Mouse (Mus musculus) lung, embryonic 15.5 days (tissue): ENCODE results near the gene Cnnm4. TPM values are rescaled to one million over a fixed set of nuclear protein-coding genes. Genes with fewer than 3 reads are reported as not detected.
A peak's percentile ranks its signal among the peaks of the same experiment; 100 is the strongest.

Experiments used
- ATAC-seq: fragments of 200-750 bp; cut with Nextera tagmentation; 2 replicates; pipeline ENCODE4 v1.8.0; 2017; ENCODE audit warnings: moderate number of reproducible peaks, borderline replicate concordance; ENCODE audit not compliant: low FRiP score, low TSS enrichment; ENCODE audit errors: extremely low read depth
- H3K27ac ChIP-seq: fragments of 300-500 bp; sonication (generic); 2 replicates; pipeline ENCODE4 v1.5.1; 2015; ENCODE audit warnings: moderate library complexity, mild to moderate bottlenecking, inconsistent platforms
- H3K27me3 ChIP-seq: fragments of 300-500 bp; sonication (generic); 2 replicates; pipeline ENCODE4 v1.6.1; 2015; ENCODE audit warnings: inconsistent platforms
- H3K36me3 ChIP-seq: fragments of 300-500 bp; sonication (generic); 2 replicates; pipeline ENCODE4 v1.6.1; 2015; ENCODE audit warnings: inconsistent platforms
- H3K4me1 ChIP-seq: fragments of 300-500 bp; sonication (generic); 2 replicates; pipeline ENCODE4 v1.6.1; 2015; ENCODE audit warnings: inconsistent platforms
- H3K4me2 ChIP-seq: fragments of 300-500 bp; sonication (generic); 2 replicates; pipeline ENCODE4 v1.6.1; 2015; ENCODE audit warnings: inconsistent platforms, mild to moderate bottlenecking, moderate library complexity
- H3K4me3 ChIP-seq: fragments of 300-500 bp; sonication (generic); 2 replicates; pipeline ENCODE4 v1.5.1; 2015; ENCODE audit warnings: mild to moderate bottlenecking, inconsistent platforms
- H3K9ac ChIP-seq: fragments of 300-500 bp; sonication (generic); 2 replicates; pipeline ENCODE4 v1.6.1; 2015; ENCODE audit warnings: inconsistent platforms
- H3K9me3 ChIP-seq: fragments of 300-500 bp; sonication (generic); 2 replicates; pipeline ENCODE4 v1.6.1; 2016; ENCODE audit warnings: inconsistent platforms
- WGBS: fragments of 180-500 bp; shearing (Covaris S2); methylation state at CpG from one replicate; pipeline ENCODE4 v1.1.7; 2015; 5-methylcytosine and 5-hydroxymethylcytosine counted together
- microRNA-seq: library from miRNA; unstranded; fragments of <30 nt; microRNA quantifications from one replicate; pipeline ENCODE4, GENCODE M21; 2016
- polyA plus RNA-seq: library from polyadenylated mRNA; unstranded; fragments of >200 nt; fragmentation: Nextera tagmentation; extraction: Ambion mirVana; gene quantifications from 2 replicates; pipeline ENCODE4 v1.2.1, GENCODE M21; 2015

Gene Cnnm4
- polyA plus RNA-seq, 1 experiment from 2014 or later: 12.5 TPM

- Histone ChIP-seq H3K9me3 (no peaks in the 10 kb centered on the region), H3K27me3 (no peaks in the 10 kb centered on the region), H3K9ac (peak overlapping the region; percentile 97), H3K4me1 (peaks cover 45% of the 10 kb centered on the region), H3K36me3 (peaks cover 17% of the 10 kb centered on the region), H3K27ac (peak overlapping the region; percentile 99), H3K4me2 (peak overlapping the region; percentile 87), H3K4me3 (peak overlapping the region; percentile 93)
- WGBS: under 1% methylated on average over 48 of the region's 48 CpGs
- peak; percentile 88 for ATAC-seq
Measured at GRCm38 (mm10) chr1:36557457-36558011, 86.1 kb downstream of the Cnnm4 start.

Small RNAs within 50 kb of the gene (microRNA-seq; reads per million reads assigned to microRNA genes)
- gene Gm47280: not detected

Other genes with a start within 250 kb of the Cnnm4 start
- gene Uggt1, start 226.9 kb upstream of the Cnnm4 start, polyA plus RNA-seq: 52.6 and 57.2 TPM in 2 replicates
- gene Neurl3, start 196.9 kb upstream of the Cnnm4 start, polyA plus RNA-seq: 8.0 and 8.3 TPM in 2 replicates
- gene Arid5a, start 163.9 kb upstream of the Cnnm4 start, polyA plus RNA-seq: 8.0 and 8.9 TPM in 2 replicates
- 37.5 and 40.8 TPM in 2 replicates for gene Kansl3, start 102.4 kb upstream of the Cnnm4 start, polyA plus RNA-seq
- gene Fer1l5, start 99.3 kb upstream of the Cnnm4 start, polyA plus RNA-seq: 0.57 and 0.66 TPM in 2 replicates
- gene Lman2l, start 26.3 kb upstream of the Cnnm4 start, polyA plus RNA-seq: 47.0 and 49.5 TPM in 2 replicates
- gene Cnnm3, start 40.2 kb downstream of the Cnnm4 start, polyA plus RNA-seq: 3.2 TPM in 2 replicates
- gene Ankrd23, start 65.3 kb downstream of the Cnnm4 start, polyA plus RNA-seq: 12.4 and 15.9 TPM in 2 replicates
- 0.25 TPM in 1 of 2 replicates, not detected in the other for gene Gm42417, start 67.8 kb downstream of the Cnnm4 start, polyA plus RNA-seq
- 20.3 and 26.0 TPM in 2 replicates for gene Ankrd39, start 75.8 kb downstream of the Cnnm4 start, polyA plus RNA-seq
- 19.3 and 19.9 TPM in 2 replicates for gene Sema4c, start 86.7 kb downstream of the Cnnm4 start, polyA plus RNA-seq
- 3.4 and 4.5 TPM in 2 replicates for gene Fam178b, start 211.6 kb downstream of the Cnnm4 start, polyA plus RNA-seq
- 506 and 539 TPM in 2 replicates for gene Cox5b, start 219.8 kb downstream of the Cnnm4 start, polyA plus RNA-seq
- not detected in 2 replicates for gene 4933424G06Rik, start 238.5 kb downstream of the Cnnm4 start, polyA plus RNA-seq
- gene Actr1b, start 242.8 kb downstream of the Cnnm4 start, polyA plus RNA-seq: 97.9 and 99.8 TPM in 2 replicates